Mouse (Mus musculus) embryonic facial prominence, embryonic 10.5 days (tissue): ENCODE measurements around the gene Sidt2. TPM values are rescaled to one million over a fixed set of nuclear protein-coding genes. Genes with fewer than 3 reads are reported as not detected.

Experiments used
- DNase-seq: peaks from one replicate; pipeline ENCODE4 v3.0.0-alpha.2; 2017; ENCODE audit warnings: low spot score
- H3K27ac ChIP-seq: fragments of 300-500 bp; sonication (generic); replicated peaks from 2 replicates; pipeline ENCODE4 v1.5.1; 2016; ENCODE audit warnings: mild to moderate bottlenecking
- H3K27me3 ChIP-seq: fragments of 300-500 bp; sonication (generic); replicated peaks from 2 replicates; pipeline ENCODE4 v1.6.1; 2016; ENCODE audit warnings: low read depth, mild to moderate bottlenecking; ENCODE audit not compliant: poor library complexity, severe bottlenecking
- H3K36me3 ChIP-seq: fragments of 300-500 bp; sonication (generic); replicated peaks from 2 replicates; pipeline ENCODE4 v1.6.1; 2016; ENCODE audit warnings: mild to moderate bottlenecking, moderate library complexity
- H3K4me1 ChIP-seq: fragments of 300-500 bp; sonication (generic); 2 replicates; pipeline ENCODE4 v1.6.1; 2016
- H3K4me3 ChIP-seq: fragments of 300-500 bp; sonication (generic); 2 replicates; pipeline ENCODE4 v1.5.1; 2016; ENCODE audit warnings: mild to moderate bottlenecking, moderate library complexity
- H3K9me3 ChIP-seq: fragments of 300-500 bp; sonication (generic); 2 replicates; pipeline ENCODE4 v1.6.1; 2016; ENCODE audit warnings: mild to moderate bottlenecking
- WGBS: fragments of 180-500 bp; shearing (Covaris S2); methylation state at CpG from one replicate; pipeline ENCODE4 v1.1.7; 2016; 5-methylcytosine and 5-hydroxymethylcytosine counted together
- polyA plus RNA-seq: library from polyadenylated mRNA; unstranded; fragments of >200 nt; fragmentation: Nextera tagmentation; extraction: Ambion mirVana; gene quantifications from 2 replicates; pipeline ENCODE4 v1.2.1, GENCODE M21; 2016

Gene Sidt2
- polyA plus RNA-seq = 24.7 and 27.4 TPM in 2 replicates

DNA sequence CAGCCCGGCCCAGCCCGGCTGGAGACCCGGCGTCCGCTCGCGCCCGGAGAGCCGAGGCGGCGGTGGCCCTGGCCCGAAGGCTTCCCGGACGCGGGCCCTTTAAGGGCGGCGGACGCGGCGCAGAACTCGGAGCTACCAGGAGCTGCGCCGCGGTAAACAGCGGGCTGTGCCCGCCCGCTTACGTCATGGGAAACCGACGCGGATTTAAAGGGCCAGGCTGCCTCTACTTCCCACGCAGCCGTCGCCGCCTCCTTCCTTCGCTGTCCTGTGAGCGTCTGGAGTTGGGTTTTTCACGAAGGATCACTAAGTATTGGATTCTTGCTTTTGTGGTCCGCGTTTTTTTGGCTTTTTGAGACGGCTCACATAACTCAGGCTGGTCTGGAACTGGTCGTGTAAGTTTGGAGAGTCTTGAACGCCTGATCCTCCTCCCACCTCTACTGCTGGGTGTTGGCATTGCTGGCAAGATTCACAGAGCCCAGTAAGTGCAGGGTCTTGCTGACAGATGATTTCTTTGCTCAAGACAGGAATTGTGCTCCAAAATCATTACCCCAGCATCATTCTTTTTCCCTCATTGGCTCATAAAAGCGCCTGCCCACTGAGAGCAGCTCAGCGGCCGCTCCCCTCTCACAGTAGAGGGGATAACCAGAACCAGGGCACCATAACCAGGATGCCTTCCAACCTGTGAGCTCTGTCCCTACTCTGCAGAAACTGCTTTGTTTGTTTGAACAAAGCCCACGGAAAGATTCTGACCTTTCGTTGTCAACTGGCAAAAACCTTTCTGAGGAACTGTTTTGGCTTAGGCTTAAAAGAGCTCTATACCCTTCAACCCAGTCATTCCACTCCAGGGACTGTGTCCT lies at the start of gene Sidt2:
Gene Sidt2, minus strand, starts transcription at position 152 of the 857 bp plus-strand sequence.
- Histone ChIP-seq H3K4me1 (peaks cover 34% of the 10 kb centered on the region), H3K9me3 (no peaks in the 10 kb centered on the region), H3K4me3 (peak within 1 kb of the TSS; percentile 95), H3K36me3 (peaks cover 31% of the 10 kb centered on the region), H3K27ac (peak within 1 kb of the TSS; percentile 91), H3K27me3 (no peaks in the 10 kb centered on the region)
- under 1% methylated on average over 48 of the region's 48 CpGs for WGBS
- DNase-seq = peak; percentile 90

DNA sequence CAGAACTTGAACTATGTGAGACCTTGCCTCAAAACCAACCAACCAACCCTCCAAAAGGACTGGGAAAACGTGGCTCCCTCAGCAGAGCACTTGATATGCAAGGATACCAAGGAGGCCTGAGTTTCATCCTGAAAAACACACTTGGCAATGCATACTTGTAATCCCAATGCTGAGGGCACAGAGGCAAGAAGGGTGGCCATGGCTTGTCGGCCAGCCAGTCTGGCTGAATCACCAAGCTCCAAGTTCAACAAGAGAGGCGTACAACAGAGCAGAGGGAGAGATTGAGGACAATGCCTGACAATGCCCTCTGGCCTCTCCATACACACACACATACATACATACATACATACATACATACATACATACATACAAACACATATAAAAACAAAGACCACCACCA lies 49.5 kb upstream of the Sidt2 start:
- Histone ChIP-seq H3K27me3 (no peaks in the 10 kb centered on the region), H3K36me3 (no peaks in the 10 kb centered on the region), H3K9me3 (no peaks in the 10 kb centered on the region), H3K27ac (no peak overlapping the region), H3K4me1 (no peaks in the 10 kb centered on the region; the same call in 1 of the 2 replicates), H3K4me3 (no peak overlapping the region)
- WGBS = 67% methylated on average over 3 of the region's 3 CpGs
- DNase-seq = no peak

DNA sequence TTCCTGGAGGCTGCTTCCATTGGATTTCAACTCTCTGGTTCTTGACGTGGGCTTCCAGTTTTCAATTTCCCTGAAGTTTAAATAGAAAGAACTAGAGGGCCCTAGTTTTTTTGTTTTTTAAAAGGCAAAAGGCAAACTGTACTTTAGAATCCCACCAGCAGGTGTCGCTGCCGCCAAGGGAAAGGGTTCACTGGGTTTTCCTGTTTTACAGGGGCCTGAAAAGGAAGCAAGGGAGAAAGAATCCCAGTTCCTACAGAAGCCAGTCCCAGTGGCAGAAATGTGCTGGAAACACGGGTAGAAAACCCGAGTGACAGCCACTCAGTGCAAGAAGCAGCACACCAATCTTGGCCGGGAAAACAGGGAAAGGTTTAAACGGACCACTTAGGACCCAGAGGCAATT lies 48.7 kb upstream of the Sidt2 start:
- Histone ChIP-seq H3K36me3 (no peaks in the 10 kb centered on the region), H3K4me1 (no peaks in the 10 kb centered on the region; the same call in 1 of the 2 replicates), H3K4me3 (no peak overlapping the region), H3K9me3 (no peaks in the 10 kb centered on the region), H3K27ac (no peak overlapping the region), H3K27me3 (no peaks in the 10 kb centered on the region)
- DNase-seq = peak; percentile 83
- 12% methylated on average over 7 of the region's 7 CpGs for WGBS

DNA sequence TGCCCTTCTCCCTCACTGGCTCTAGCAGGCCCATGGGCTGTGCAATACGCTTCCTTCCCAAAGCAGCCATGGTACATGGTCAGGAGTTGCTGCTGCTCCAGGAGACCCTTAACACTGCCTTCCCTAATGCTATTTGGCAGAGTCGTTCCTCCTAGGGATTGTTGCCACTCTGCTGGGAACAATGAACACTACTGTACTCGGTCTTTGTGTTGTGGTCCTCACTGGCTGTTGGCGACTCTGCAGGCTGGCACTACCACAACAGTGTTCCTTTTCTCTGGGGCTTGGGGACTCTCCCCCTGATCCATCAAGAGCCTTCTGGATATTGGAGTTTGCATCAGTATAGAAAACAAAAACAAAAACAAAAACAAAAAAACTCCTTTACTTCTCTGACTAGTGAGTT lies 44.0 kb upstream of the Sidt2 start:
- WGBS = 59% methylated on average over 4 of the region's 4 CpGs
- no peak for DNase-seq
- H3K4me3 ChIP-seq = no peak overlapping the region
- H3K4me1 ChIP-seq = 0 out of 2 replicates have a peak, but pooled peaks cover 2% of the 10 kb centered on the region
- H3K36me3 ChIP-seq = no peaks in the 10 kb centered on the region
- no peak overlapping the region for H3K27ac ChIP-seq
- H3K9me3 ChIP-seq = no peaks in the 10 kb centered on the region
- no peaks in the 10 kb centered on the region for H3K27me3 ChIP-seq

DNA sequence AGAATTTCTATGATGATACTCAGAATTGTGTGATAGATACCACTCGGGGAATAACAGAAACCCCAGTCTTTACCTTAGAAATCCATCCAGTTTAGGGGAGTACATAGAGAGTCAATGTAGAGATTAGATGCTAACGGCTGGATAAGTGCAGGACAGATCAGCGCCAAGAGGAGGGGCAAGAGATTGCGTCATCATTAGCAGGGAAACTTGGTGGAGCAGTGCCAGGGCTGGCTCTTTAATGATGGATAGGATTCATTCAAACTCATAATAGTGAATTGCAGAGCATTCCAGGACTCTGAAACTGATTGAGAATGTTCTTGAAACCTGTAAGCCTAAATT lies 30.1 kb upstream of the Sidt2 start:
- Histone ChIP-seq H3K4me1 (peaks cover 30% of the 10 kb centered on the region), H3K36me3 (peaks cover 23% of the 10 kb centered on the region), H3K4me3 (peak overlapping the region; percentile 96), H3K9me3 (no peaks in the 10 kb centered on the region), H3K27me3 (no peaks in the 10 kb centered on the region), H3K27ac (peak overlapping the region; percentile 100)
- peak; percentile 39 for DNase-seq
- WGBS = 2% methylated on average over 4 of the region's 4 CpGs

DNA sequence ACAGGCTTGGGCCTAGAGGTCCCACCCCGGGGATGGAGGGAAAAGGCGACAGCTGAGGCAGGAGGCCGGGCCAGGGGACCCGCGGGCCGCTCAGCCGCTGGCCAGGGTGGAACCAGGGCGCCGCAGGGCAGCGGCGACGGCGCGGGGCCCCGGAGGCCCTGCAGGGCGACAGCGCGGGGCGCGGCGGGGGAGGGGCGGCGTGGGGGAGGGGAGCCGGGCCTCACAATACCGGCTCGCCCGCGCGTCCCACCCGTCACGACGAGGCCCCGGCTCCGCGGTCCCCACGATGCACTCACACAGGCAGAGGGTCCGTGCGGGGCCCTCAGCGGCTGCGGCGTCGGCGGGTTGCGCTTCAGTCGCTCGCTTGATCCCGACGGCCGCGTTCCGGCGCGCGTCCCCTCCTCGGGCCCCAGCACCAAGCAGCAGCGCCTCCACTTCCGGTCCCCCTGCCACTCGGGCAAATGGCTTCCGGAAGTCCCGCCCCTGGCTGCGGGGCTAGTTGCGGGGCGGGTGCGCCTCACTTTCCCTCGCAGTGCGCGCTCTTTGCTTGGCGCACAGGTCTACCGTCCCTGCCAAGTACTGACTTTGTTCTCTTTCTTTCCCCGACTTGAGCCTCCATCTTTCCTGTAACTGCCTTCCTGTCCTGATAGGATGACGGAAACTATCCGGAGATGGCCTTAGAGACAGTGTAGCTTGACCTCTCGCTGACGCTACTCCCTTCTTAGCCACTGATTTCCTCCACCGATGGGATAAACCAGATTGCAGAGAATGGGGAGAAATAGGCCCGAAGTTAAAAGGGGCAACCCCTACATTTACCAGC lies 29.6 kb upstream of the Sidt2 start:
- peak overlapping the region; percentile 100 for H3K27ac ChIP-seq
- peaks cover 33% of the 10 kb centered on the region for H3K4me1 ChIP-seq
- peak; percentile 96 for DNase-seq
- WGBS = under 1% methylated on average over 76 of the region's 76 CpGs
- H3K27me3 ChIP-seq = no peaks in the 10 kb centered on the region
- peaks cover 23% of the 10 kb centered on the region for H3K36me3 ChIP-seq
- H3K4me3 ChIP-seq = peak overlapping the region; percentile 96
- no peaks in the 10 kb centered on the region for H3K9me3 ChIP-seq

DNA sequence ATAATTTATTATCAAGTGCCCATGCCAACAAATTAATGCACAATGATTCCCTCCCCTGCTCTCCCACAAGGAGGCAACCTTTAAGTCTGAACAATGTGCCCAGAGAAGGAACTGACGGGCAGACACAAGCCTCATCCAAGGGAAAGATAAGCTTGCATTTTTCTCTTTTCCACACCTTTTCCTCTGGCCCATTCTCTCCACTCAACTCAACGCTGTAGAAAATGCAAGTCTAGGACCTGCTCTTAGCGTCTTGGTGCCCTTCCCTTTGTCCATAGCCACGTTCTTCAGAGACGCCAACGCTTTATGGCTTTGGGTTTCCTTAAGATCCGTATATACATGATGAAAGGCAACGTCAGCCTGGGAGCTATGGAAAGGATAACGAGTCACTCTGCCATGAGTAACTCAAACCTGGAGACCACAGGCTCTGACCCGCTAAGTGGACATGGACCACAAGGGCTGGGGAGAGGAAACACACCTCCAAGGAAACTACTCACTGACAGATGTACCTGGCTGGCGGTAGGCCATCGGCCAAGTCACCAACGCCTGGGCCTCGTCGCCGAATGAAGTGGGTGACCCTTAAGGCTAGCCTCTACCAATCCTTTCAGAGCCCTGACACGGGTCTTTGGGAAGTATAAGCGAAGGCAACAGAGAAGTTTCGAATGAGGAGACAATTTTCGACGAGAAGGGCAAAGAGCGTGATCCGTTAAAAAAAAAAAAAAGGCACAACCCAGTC lies 28.8 kb upstream of the Sidt2 start:
- Histone ChIP-seq H3K4me1 (peaks cover 33% of the 10 kb centered on the region), H3K27me3 (no peaks in the 10 kb centered on the region), H3K9me3 (no peaks in the 10 kb centered on the region), H3K4me3 (peak overlapping the region; percentile 96), H3K27ac (peak overlapping the region; percentile 100), H3K36me3 (peaks cover 23% of the 10 kb centered on the region)
- 3% methylated on average over 23 of the region's 23 CpGs for WGBS
- DNase-seq = peak; percentile 51

DNA sequence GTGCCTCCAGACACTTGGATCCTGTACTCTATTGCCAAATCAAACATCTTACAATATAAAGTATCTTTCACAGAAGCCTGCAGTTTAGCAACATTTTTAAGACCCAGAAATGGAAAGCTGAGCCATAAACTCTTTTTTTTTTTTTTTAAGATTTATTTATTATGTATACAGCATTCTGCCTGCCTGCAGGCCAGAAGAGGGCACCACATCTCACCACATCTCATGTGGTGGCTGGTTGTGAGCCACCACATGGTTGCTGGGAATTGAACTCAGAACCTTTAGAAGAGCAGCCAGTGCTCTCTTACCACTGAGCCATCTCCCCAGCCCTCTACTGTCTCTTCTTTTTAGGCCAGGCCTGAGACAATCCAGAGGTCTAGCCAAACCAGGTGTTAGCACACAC lies 26.3 kb upstream of the Sidt2 start:
- H3K4me3 ChIP-seq = no peak overlapping the region
- DNase-seq = no peak

DNA sequence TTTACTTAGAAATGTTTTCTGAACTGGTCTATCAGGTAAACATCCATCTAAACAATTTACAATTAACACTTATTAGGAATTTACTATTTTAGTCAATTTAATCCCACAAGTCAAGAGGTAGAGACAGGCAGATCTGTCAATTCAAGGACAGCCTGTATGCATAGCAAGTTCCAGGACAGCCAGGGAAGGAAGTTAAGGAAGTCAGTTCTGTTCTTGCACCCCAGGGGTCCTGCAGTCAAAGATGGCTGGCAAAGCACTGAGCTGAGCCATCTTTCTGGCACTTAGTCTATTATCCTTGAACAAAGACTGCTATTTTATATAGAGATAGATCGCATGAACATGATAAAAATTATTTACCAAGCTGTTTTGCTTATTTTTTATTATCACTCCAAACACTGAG lies 25.6 kb upstream of the Sidt2 start:
- Histone ChIP-seq H3K9me3 (no peaks in the 10 kb centered on the region), H3K4me3 (no peak overlapping the region), H3K27ac (no peak overlapping the region), H3K36me3 (peaks cover 53% of the 10 kb centered on the region), H3K27me3 (no peaks in the 10 kb centered on the region), H3K4me1 (peaks cover 29% of the 10 kb centered on the region)
- 93% methylated on average over 1 of the region's 1 CpGs for WGBS
- DNase-seq = no peak

More for the DNA sequence above, 26.3 kb upstream of the Sidt2 start:
- Histone ChIP-seq H3K27ac (no peak overlapping the region), H3K4me1 (peaks cover 33% of the 10 kb centered on the region), H3K36me3 (peaks cover 46% of the 10 kb centered on the region), H3K27me3 (no peaks in the 10 kb centered on the region), H3K9me3 (no peaks in the 10 kb centered on the region)

DNA sequence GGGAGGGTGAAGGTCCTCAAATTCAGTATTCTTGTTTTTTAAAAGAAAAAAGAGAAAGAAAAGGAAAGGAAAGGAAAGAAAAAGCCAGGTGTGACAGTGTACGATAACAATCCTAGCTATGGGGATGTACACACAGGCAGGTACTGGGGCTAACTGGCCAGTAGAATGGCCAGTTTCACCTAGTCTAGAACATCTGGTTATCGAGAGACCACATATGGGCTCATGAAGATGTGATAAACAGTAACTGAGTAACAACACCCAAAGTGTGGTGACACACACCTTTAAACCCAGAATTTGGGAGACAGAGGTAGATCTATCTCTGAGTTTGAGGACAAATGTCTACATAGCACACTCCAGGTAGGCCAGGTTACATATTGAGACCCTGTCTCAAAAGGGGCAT lies 24.7 kb upstream of the Sidt2 start:
- 95% methylated on average over 2 of the region's 2 CpGs for WGBS
- peaks cover 21% of the 10 kb centered on the region for H3K4me1 ChIP-seq
- H3K36me3 ChIP-seq = peaks cover 61% of the 10 kb centered on the region
- no peak overlapping the region for H3K27ac ChIP-seq
- H3K9me3 ChIP-seq = no peaks in the 10 kb centered on the region
- H3K4me3 ChIP-seq = no peak overlapping the region
- H3K27me3 ChIP-seq = no peaks in the 10 kb centered on the region
- no peak for DNase-seq

DNA sequence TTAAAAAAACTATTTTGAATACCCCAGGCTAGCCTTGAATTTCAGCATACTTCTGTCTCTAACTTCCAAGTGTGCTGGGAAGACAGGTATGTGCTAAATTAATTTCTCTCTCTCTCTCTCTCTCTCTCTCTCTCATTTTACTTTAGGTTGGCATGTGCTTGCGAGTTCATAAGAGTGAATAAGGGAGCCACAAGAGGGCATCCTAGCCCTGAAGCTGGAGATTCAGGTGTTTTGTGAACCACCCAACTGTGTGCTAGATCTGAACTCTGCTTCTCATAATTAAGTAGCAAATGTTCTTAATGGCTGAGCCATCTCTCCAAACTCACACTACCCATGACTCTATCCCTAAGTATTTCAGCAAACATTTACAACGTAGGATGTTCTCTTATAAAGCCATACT lies 21.8 kb upstream of the Sidt2 start:
- Histone ChIP-seq H3K27me3 (no peaks in the 10 kb centered on the region), H3K4me3 (no peak overlapping the region), H3K9me3 (no peaks in the 10 kb centered on the region), H3K36me3 (peaks cover 76% of the 10 kb centered on the region), H3K4me1 (peaks cover 3% of the 10 kb centered on the region; the same call in 1 of the 2 replicates), H3K27ac (no peak overlapping the region)
- DNase-seq = no peak
- WGBS = 83% methylated on average over 2 of the region's 2 CpGs

DNA sequence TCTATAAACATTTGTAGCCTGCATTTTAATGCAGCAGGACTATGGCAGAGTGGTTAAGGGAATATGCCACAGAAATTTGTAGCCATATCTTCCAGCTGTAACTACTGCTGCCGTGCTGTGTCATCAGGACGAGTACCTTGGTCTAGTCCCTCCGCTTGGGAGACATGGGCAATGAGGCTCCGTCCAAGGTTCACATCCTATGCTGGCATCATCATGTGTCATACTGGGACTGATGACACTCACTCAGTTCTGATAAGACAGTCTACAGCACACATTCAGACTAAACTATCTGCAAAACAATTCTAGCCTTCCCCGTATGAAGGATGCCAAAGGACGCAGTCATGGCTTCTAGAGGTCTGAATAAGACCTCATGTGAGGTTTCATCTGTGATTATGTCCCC lies 8.5 kb upstream of the Sidt2 start:
- DNase-seq = no peak
- no peaks in the 10 kb centered on the region for H3K9me3 ChIP-seq
- no peaks in the 10 kb centered on the region for H3K27me3 ChIP-seq
- 0 out of 2 replicates have a peak, but pooled peaks cover 3% of the 10 kb centered on the region for H3K4me1 ChIP-seq
- peaks cover 85% of the 10 kb centered on the region for H3K36me3 ChIP-seq
- no peak overlapping the region for H3K4me3 ChIP-seq
- 92% methylated on average over 6 of the region's 6 CpGs for WGBS
- H3K27ac ChIP-seq = no peak overlapping the region
